Mouse (Mus musculus): ENCODE data around the gene Cdc42bpg.

GRCm38 (mm10) chr19:6346023-6346422 lies 39.8 kb downstream of the Cdc42bpg start:
- TF ChIP-seq TAL1 (IDR thresholded peaks at IDR 0.05; ENCODE audit: low read length): no peak
- no peak for TF ChIP-seq GATA1 (IDR thresholded peaks at IDR 0.05; ENCODE audit: low read length)

Data from erythroblast, embryonic 14.5 days (primary cell).